Mouse (Mus musculus) left cerebral cortex, adult 8-10 months (tissue): ENCODE data around the gene 4933407L21Rik. TPM values are rescaled to one million over a fixed set of nuclear protein-coding genes. Genes with fewer than 3 reads are reported as not detected.

ENCODE experiments used
- DNase-seq, 2 experiments: peaks; one replicate each; pipeline ENCODE4 v3.0.0; 2022; ENCODE audit warnings: low spot score in 2 of 2
- total RNA-seq, 4 experiments: library from RNA; stranded (reverse); gene quantifications; 2 replicates each; pipeline ENCODE4 v1.2.4; 2022

The 4933407L21Rik gene
- total RNA-seq, 4 experiments from 2014 or later: 5.6 to 9.6 (median 6.3) TPM

GRCm38 (mm10) chr1:85915890-85916289 is 12.4 kb upstream of the 4933407L21Rik start:
- no peak for DNase-seq

GRCm38 (mm10) chr1:85916830-85917450 is 11.3 kb upstream of the 4933407L21Rik start:
- peak in 1 of 2 experiments; percentile 92 for DNase-seq

GRCm38 (mm10) chr1:85919621-85920020 is 8.7 kb upstream of the 4933407L21Rik start:
- no peak for DNase-seq

DNA sequence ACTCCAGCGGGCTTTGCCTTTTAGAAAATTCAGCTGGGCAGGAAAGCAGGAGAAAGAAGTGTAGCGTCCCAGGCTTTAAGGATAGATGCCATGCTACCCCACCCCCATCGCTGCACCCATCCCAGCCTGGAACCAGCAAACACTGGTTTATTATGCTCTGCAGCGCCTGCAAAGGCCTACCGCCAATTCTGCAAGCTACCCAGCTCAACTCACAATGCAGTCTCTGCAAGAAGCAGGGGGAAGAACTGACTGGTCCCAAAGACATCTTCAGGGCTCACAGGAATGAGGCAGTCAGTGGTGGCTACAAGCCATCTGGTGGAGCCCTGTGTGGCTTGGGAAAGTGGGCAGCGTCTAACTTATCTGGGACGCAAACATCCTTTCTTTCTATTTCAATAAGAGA is 6.6 kb upstream of the 4933407L21Rik start:
- no peak for DNase-seq

- DNase-seq: no peak
Observed at GRCm38 (mm10) chr1:85922127-85922864, 6.0 kb upstream of the 4933407L21Rik start.

GRCm38 (mm10) chr1:85922865-85923211 is 5.4 kb upstream of the 4933407L21Rik start:
- DNase-seq: no peak

DNA sequence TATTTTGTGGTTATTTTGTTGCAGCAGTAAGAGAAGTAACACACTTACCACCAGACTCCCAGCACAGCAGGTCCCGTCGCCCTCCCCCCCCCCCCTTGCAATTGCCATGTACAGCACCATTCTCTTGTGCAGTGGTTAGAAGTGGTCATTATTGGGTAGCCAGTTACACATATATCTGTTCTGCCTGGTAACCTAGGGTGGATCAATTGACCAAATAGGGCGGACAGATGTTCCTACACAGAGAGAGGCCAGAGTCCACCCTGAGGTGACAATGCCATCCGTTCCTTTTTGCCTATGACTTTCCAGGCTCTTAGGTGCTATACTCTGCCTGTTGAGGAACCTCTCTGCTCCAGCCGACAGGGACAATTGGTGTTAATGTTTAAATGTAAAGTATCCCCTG is 3.1 kb upstream of the 4933407L21Rik start:
- DNase-seq: no peak

GRCm38 (mm10) chr1:85928688-85929065 is 394 bp downstream of the 4933407L21Rik start:
- DNase-seq: no peak

- no peak for DNase-seq
Observed at GRCm38 (mm10) chr1:85929406-85929805, 1.1 kb downstream of the 4933407L21Rik start.

DNA sequence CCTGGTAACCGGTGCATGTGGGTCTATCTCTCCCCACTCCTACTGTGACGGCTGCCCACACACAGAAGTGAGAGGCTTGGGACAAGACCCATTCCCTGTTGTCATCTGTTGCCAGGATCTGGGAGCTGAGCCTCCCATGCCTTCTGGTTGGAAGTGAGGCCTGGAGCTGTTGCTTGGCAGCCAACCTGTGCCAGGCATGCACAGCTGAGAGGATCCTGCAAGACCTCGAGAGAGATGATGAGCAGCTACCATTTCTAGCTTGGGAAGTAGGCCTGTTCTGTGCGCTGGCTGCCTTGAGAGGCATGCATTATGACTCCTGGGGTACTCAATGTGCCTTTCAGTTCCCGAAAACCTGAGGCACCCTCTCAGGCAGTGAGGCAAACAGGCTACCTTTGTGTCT is 2.9 kb downstream of the 4933407L21Rik start:
- no peak for DNase-seq

DNA sequence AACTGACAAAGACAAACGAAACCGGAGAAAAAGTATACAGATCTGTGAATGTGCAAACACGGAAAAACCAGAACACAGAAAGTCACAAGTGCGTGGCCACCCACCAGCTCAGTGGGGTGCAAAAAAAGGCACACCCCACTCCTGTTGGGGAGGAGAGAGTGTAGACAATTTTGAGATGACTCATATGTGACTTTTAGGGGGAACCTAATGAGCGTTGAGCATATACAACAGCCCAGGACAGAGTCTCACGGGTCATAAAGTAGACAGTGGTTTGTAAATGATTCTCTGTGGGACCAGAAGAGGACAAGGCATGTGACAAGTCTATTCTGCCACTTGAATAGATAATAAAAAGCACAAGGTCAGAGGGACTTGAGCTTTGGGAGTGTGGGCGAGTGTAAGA is 4.9 kb downstream of the 4933407L21Rik start:
- DNase-seq: no peak

- no peak for DNase-seq
Observed at GRCm38 (mm10) chr1:85933631-85934465, 5.6 kb downstream of the 4933407L21Rik start.

GRCm38 (mm10) chr1:85934560-85934959 is 6.3 kb downstream of the 4933407L21Rik start:
- DNase-seq: no peak

- DNase-seq: no peak
Observed at GRCm38 (mm10) chr1:85935148-85935852, 7.0 kb downstream of the 4933407L21Rik start.

DNA sequence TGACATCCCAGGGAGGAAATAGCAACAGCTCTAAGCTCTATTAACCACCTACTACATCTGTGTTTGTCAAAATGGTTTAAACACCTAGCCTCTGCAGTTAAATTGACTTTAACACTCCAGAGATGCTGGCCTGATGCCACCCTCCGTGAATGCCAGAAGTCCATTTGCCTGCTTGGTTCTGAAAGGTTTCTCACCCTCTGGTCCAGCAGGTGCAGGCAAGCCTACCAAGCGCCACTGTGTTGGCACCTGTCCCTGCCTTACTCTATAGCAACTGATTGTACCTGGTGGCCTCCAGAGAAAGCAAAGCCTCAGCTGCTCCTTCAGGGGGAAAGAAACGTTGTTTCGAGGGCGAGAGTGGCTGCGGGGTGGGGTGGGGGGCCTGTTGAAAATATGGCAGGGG is 8.0 kb downstream of the 4933407L21Rik start:
- no peak for DNase-seq

DNA sequence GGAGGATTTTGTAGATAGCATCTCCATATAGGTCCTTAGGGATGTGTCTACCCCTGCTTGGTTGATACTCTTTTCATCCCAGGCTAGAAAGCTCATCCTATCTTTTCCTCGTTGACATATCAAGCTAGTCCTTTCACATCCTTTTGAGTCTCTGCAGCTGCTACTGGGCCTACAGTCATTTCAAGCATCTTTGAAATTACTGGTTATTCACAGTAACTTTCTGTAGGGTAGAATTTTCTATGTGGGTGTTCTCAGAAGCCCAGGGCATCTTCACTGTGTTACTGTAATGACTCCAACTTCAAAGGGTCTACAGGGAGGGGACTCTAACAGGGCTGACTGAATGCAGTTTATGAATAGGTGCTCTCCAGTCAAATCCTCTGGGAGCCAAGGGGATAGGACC is 9.0 kb downstream of the 4933407L21Rik start:
- no peak for DNase-seq

DNA sequence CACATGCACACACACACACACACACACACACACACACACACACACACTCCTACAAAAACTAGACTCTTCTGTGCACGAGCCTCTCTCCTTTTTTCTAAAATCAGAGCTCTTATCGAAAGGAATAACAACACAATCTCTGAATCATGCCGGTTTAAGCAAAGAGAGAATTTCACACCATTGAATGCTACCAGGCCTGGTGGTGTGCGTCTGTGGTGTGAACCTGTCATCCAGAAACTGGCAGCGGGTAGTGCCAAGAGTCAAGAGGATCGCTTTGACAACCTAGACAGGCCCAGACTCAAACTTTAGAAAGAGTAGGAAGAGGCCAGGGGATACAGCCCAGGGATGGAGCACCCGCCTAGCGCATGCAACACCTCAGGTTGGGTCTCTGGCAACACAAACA is 14.0 kb downstream of the 4933407L21Rik start:
- DNase-seq: no peak

GRCm38 (mm10) chr1:85949085-85949684 is 20.9 kb downstream of the 4933407L21Rik start:
- DNase-seq: no peak

GRCm38 (mm10) chr1:85955150-85955549 is 26.9 kb downstream of the 4933407L21Rik start:
- DNase-seq: no peak

DNA sequence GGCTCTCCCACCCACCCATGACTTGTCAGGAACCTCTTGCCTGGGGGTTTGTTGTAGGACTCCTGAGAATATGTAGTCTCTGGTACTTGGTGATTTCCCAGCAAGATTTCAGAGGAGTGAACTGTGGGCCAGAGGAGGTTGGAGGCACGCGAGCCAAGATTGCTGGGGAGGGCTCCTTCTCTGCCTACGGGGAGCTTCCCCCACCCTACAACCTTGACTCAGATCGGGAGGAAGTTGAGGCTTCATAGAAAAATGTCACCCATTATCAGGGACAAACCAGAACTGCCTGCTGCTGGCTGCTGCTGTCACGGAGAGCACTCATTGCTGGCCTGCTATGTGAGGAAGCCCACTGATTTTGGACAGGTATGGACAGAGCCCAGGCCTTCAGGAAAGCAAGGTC is 29.0 kb downstream of the 4933407L21Rik start:
- DNase-seq: no peak

DNA sequence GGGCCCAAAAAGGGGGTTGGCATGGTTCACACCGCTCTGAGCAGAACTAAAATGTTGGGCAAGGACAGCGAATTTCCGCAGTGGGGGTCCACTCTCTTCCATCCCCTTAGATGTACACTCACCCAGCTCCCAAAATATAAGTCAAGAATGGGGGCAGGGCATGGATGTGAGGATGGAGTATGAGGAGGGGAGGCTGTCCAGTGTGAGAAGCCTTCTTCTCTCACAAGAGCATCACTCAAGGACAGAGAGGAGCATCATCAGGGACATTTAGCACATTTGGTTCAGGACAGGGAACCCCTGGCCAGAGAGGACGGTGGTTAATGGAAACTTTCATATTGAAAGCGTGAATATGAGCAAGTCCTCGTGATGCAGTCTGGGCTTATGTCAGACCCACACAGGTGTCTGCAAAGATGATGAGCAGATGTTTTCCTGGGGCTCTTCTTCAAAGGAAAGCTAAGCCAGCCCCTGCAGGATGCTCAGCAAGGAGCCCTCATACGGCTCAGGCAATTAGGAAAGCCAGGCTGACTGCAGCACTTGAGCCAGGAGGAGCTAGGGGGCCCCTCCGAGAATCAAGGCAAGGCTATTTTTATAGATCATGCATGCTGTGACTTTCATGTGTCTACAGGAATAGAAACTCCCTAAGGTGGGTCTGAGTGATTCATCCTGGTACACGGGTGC is 29.8 kb downstream of the 4933407L21Rik start:
- peak in 1 of 2 experiments; percentile 69 for DNase-seq
